Mouse (Mus musculus) midbrain, postnatal 0 days (tissue): Measurements from ENCODE around the gene Tbc1d32. TPM values are rescaled to one million over a fixed set of nuclear protein-coding genes. Genes with fewer than 3 reads are reported as not detected.
"Not testable (repeated sequence)": the region's sequence is repeated elsewhere in the genome, so short reads cannot be mapped to it uniquely, and the experiment has no call there.

Experiments
- ATAC-seq: fragments of 200-750 bp; cut with Nextera tagmentation; 2 replicates; pipeline ENCODE4 v1.8.0; 2017; ENCODE audit warnings: moderate number of reproducible peaks, mild to moderate bottlenecking, moderate TSS enrichment, moderate library complexity; ENCODE audit not compliant: low FRiP score
- DNase-seq: peaks from one replicate; pipeline ENCODE4 v3.0.0-alpha.2; 2015; ENCODE audit warnings: low spot score
- H3K27ac ChIP-seq: fragments of 300-500 bp; sonication (generic); 2 replicates; pipeline ENCODE4 v1.5.1; 2014; ENCODE audit warnings: low read depth, mild to moderate bottlenecking, low read length, mixed read lengths
- H3K27me3 ChIP-seq: fragments of 300-500 bp; sonication (generic); 2 replicates; pipeline ENCODE4 v1.6.1; 2014; ENCODE audit warnings: low read length, control low read depth, mixed read lengths; ENCODE audit not compliant: insufficient read depth
- H3K36me3 ChIP-seq: fragments of 300-500 bp; sonication (generic); 2 replicates; pipeline ENCODE4 v1.6.1; 2014; ENCODE audit warnings: low read length, control low read depth, mixed read lengths; ENCODE audit not compliant: insufficient read depth
- H3K4me1 ChIP-seq: fragments of 300-500 bp; sonication (generic); 2 replicates; pipeline ENCODE4 v1.6.1; 2014; ENCODE audit warnings: mild to moderate bottlenecking, control low read depth, antibody characterized with exemption, low read length, mixed read lengths; ENCODE audit not compliant: insufficient read depth
- H3K4me2 ChIP-seq: fragments of 300-500 bp; sonication (generic); 2 replicates; pipeline ENCODE4 v1.6.1; 2014; ENCODE audit warnings: low read depth, mild to moderate bottlenecking, low read length, mixed read lengths; ENCODE audit not compliant: poor library complexity, severe bottlenecking
- H3K4me3 ChIP-seq: fragments of 300-500 bp; sonication (generic); 2 replicates; pipeline ENCODE4 v1.5.1; 2014; ENCODE audit warnings: low read depth, mild to moderate bottlenecking, low read length, moderate library complexity
- H3K9ac ChIP-seq: fragments of 300-500 bp; sonication (generic); replicated peaks from 2 replicates; pipeline ENCODE4 v1.6.1; 2014; ENCODE audit warnings: mild to moderate bottlenecking, low read length, moderate library complexity, mixed read lengths; ENCODE audit not compliant: poor library complexity, severe bottlenecking
- H3K9me3 ChIP-seq: fragments of 300-500 bp; sonication (generic); 2 replicates; pipeline ENCODE4 v1.6.1; 2016; ENCODE audit warnings: low read length, control low read depth
- CTCF ChIP-seq: IDR thresholded peaks from 2 replicates; pipeline ENCODE4 v1.5.1; 2016; ENCODE audit warnings: antibody characterized with exemption, mild to moderate bottlenecking
- WGBS: fragments of 180-500 bp; shearing (Covaris S2); extraction: QIAGEN DNeasy Blood & Tissue Kit; methylation state at CpG from one replicate; pipeline ENCODE4 v1.1.7; 2014; 5-methylcytosine and 5-hydroxymethylcytosine counted together
- polyA plus RNA-seq: library from polyadenylated mRNA; unstranded; fragments of >200 nt; fragmentation: Nextera tagmentation; extraction: Ambion mirVana; gene quantifications from 2 replicates; pipeline ENCODE4 v1.2.1, GENCODE M21; 2015
- total RNA-seq: library from RNA; depleted of rRNA; stranded (reverse); fragments of >200 nt; gene quantifications from 2 replicates; pipeline ENCODE4 v1.2.3, GENCODE M21; 2014

Tbc1d32 gene
- total and polyA plus RNA-seq, 2 experiments from 2014 or later: 2.1 to 5.5 TPM

- Histone ChIP-seq H3K9me3 (no peaks in the 10 kb centered on the region), H3K9ac (no peak overlapping the region)
- TF ChIP-seq CTCF: no peak
These were observed 28.6 kb downstream of the Tbc1d32 start for GRCm38 (mm10) chr10:56199902-56200301.

GRCm38 (mm10) chr10:56198691-56199090, 29.8 kb downstream of the Tbc1d32 start:
- no peaks in the 10 kb centered on the region for H3K27me3 ChIP-seq
- H3K36me3 ChIP-seq: no peaks in the 10 kb centered on the region
- no peak overlapping the region for H3K4me2 ChIP-seq
- ATAC-seq (no peak), DNase-seq (peak; percentile 13)
- H3K9me3 ChIP-seq: no peaks in the 10 kb centered on the region
- H3K9ac ChIP-seq: no peak overlapping the region
- no peak overlapping the region for H3K4me3 ChIP-seq
- H3K4me1 ChIP-seq: no peaks in the 10 kb centered on the region
- no peak overlapping the region for H3K27ac ChIP-seq
- 41% methylated on average over 3 of the region's 3 CpGs for WGBS
- TF ChIP-seq CTCF: no peak

More at GRCm38 (mm10) chr10:56199902-56200301, 28.6 kb downstream of the Tbc1d32 start:
- Histone ChIP-seq H3K27me3 (no peaks in the 10 kb centered on the region), H3K4me3 (no peak overlapping the region), H3K36me3 (no peaks in the 10 kb centered on the region), H3K4me1 (no peaks in the 10 kb centered on the region), H3K4me2 (no peak overlapping the region), H3K27ac (no peak overlapping the region)
- no peak for ATAC-seq
- no peak for DNase-seq

GRCm38 (mm10) chr10:56194310-56194709, 34.2 kb downstream of the Tbc1d32 start:
- H3K27me3 ChIP-seq: no peaks in the 10 kb centered on the region
- TF ChIP-seq CTCF: no peak
- H3K27ac ChIP-seq: no peak overlapping the region
- H3K9ac ChIP-seq: no peak overlapping the region
- no peaks in the 10 kb centered on the region for H3K9me3 ChIP-seq
- no peak overlapping the region for H3K4me3 ChIP-seq
- no peak for DNase-seq
- 57% methylated on average over 7 of the region's 7 CpGs for WGBS
- no peaks in the 10 kb centered on the region for H3K4me1 ChIP-seq
- no peak; the same call in 1 of the 2 replicates for ATAC-seq
- no peaks in the 10 kb centered on the region for H3K36me3 ChIP-seq
- no peak overlapping the region for H3K4me2 ChIP-seq

GRCm38 (mm10) chr10:56181727-56182126, 46.8 kb downstream of the Tbc1d32 start:
- ATAC-seq (no peak), DNase-seq (no peak)
- 96% methylated on average over 1 of the region's 1 CpGs for WGBS
- Histone ChIP-seq H3K4me1 (no peaks in the 10 kb centered on the region), H3K4me3 (no peak overlapping the region), H3K9me3 (no peaks in the 10 kb centered on the region), H3K36me3 (no peaks in the 10 kb centered on the region), H3K9ac (no peak overlapping the region), H3K27ac (no peak overlapping the region), H3K27me3 (no peaks in the 10 kb centered on the region), H3K4me2 (no peak overlapping the region)
- TF ChIP-seq CTCF: no peak

- no peak for ATAC-seq
- H3K9me3 ChIP-seq: no peaks in the 10 kb centered on the region
- H3K27me3 ChIP-seq: no peaks in the 10 kb centered on the region
- H3K4me1 ChIP-seq: no peaks in the 10 kb centered on the region
- no peak overlapping the region for H3K27ac ChIP-seq
- H3K4me3 ChIP-seq: no peak overlapping the region
- 0 out of 2 replicates have a peak, but pooled peaks cover 2% of the 10 kb centered on the region for H3K36me3 ChIP-seq
- H3K9ac ChIP-seq: no peak overlapping the region
- no peak for TF ChIP-seq CTCF
- no peak overlapping the region for H3K4me2 ChIP-seq
- WGBS: 95% methylated on average over 5 of the region's 5 CpGs
- DNase-seq: no peak
These were observed 55.3 kb downstream of the Tbc1d32 start for GRCm38 (mm10) chr10:56173184-56173583.

- H3K4me1 ChIP-seq, H3K36me3 ChIP-seq, ATAC-seq, DNase-seq, H3K9me3 ChIP-seq, H3K27me3 ChIP-seq, H3K27ac ChIP-seq, H3K4me3 ChIP-seq, H3K9ac ChIP-seq, H3K4me2 ChIP-seq: not testable (repeated sequence)
These were observed 60.8 kb downstream of the Tbc1d32 start for GRCm38 (mm10) chr10:56167721-56168120.

- no peak overlapping the region for H3K4me2 ChIP-seq
- no peaks in the 10 kb centered on the region for H3K4me1 ChIP-seq
- ATAC-seq (no peak), DNase-seq (no peak)
- H3K4me3 ChIP-seq: no peak overlapping the region
- H3K9me3 ChIP-seq: no peaks in the 10 kb centered on the region
- H3K27me3 ChIP-seq: no peaks in the 10 kb centered on the region
- 85% methylated on average over 4 of the region's 4 CpGs for WGBS
- no peak for TF ChIP-seq CTCF
- no peaks in the 10 kb centered on the region for H3K36me3 ChIP-seq
- H3K9ac ChIP-seq: no peak overlapping the region
- H3K27ac ChIP-seq: no peak overlapping the region
These were observed 62.7 kb downstream of the Tbc1d32 start for GRCm38 (mm10) chr10:56165758-56166157.
